Mouse (Mus musculus) T-cell, adult 2 months (primary cell): Measurements from ENCODE around the gene Chordc1.
A peak's percentile ranks its signal among the peaks of the same experiment; 100 is the strongest.
"Not testable (repeated sequence)": the region's sequence is repeated elsewhere in the genome, so short reads cannot be mapped to it uniquely, and the experiment has no call there.

Experiments used
- DNase-seq: peaks from one replicate; pipeline ENCODE4 v3.0.0; 2022; ENCODE audit warnings: low spot score

The Chordc1 gene

GRCm38 (mm10) chr9:18291571-18292429 is at the start of gene Chordc1:
Gene Chordc1, plus strand, starts transcription at chr9:18292125.
- DNase-seq, result peak; percentile 93

- no peak for DNase-seq
These were observed 16.0 kb upstream of the Chordc1 start for GRCm38 (mm10) chr9:18275901-18276300.

GRCm38 (mm10) chr9:18276844-18277243 is 15.1 kb upstream of the Chordc1 start:
- DNase-seq, result no peak

GRCm38 (mm10) chr9:18277497-18277896 is 14.4 kb upstream of the Chordc1 start:
- no peak for DNase-seq

GRCm38 (mm10) chr9:18278693-18279092 is 13.2 kb upstream of the Chordc1 start:
- DNase-seq, result not testable (repeated sequence)

- DNase-seq, result peak; percentile 35
These were observed 558 bp downstream of the Chordc1 start for GRCm38 (mm10) chr9:18292443-18292922.

- DNase-seq, result no peak
These were observed 1.3 kb downstream of the Chordc1 start for GRCm38 (mm10) chr9:18293026-18293781.

GRCm38 (mm10) chr9:18298301-18298700 is 6.4 kb downstream of the Chordc1 start:
- DNase-seq, result no peak

- DNase-seq, result no peak
These were observed 28.1 kb downstream of the Chordc1 start for GRCm38 (mm10) chr9:18319990-18320389.
